Mouse (Mus musculus) heart, postnatal 0 days (tissue): ENCODE measurements around the gene Hoxb8.

ENCODE experiments used
- CTCF ChIP-seq: IDR thresholded peaks from 2 replicates; pipeline ENCODE4 v1.5.1; 2016; ENCODE audit warnings: antibody characterized with exemption, control low read depth, low read depth
- EP300 ChIP-seq: IDR thresholded peaks from 2 replicates; pipeline ENCODE4 v1.6.1; 2016; ENCODE audit warnings: antibody characterized with exemption, low read depth

- no peak for TF ChIP-seq CTCF
- no peak for TF ChIP-seq EP300
These were observed 31.4 kb downstream of the Hoxb8 start for GRCm38 (mm10) chr11:96313134-96313533.
